Mouse (Mus musculus): ENCODE results near the gene Cul7. TPM values are rescaled to one million over a fixed set of nuclear protein-coding genes. Genes with fewer than 3 reads are reported as not detected.
A peak's percentile ranks its signal among the peaks of the same experiment; 100 is the strongest.

Gene Cul7
- 100 to 1,000 TPM; 100 to 101 TPM for total RNA-seq (2021)
- long read RNA-seq, experiment 1, full-length matches to known transcripts: 3 of 21 reads
- long read RNA-seq, experiment 1, partial matches to known transcripts: 16 of 21 reads
- long read RNA-seq, experiment 1, other reads (novel, unspliced or antisense): 2 of 21 reads
- long read RNA-seq, experiment 2, full-length matches to known transcripts: 3 of 27 reads
- long read RNA-seq, experiment 2, partial matches to known transcripts: 21 of 27 reads
- long read RNA-seq, experiment 2, other reads (novel, unspliced or antisense): 3 of 27 reads

DNA sequence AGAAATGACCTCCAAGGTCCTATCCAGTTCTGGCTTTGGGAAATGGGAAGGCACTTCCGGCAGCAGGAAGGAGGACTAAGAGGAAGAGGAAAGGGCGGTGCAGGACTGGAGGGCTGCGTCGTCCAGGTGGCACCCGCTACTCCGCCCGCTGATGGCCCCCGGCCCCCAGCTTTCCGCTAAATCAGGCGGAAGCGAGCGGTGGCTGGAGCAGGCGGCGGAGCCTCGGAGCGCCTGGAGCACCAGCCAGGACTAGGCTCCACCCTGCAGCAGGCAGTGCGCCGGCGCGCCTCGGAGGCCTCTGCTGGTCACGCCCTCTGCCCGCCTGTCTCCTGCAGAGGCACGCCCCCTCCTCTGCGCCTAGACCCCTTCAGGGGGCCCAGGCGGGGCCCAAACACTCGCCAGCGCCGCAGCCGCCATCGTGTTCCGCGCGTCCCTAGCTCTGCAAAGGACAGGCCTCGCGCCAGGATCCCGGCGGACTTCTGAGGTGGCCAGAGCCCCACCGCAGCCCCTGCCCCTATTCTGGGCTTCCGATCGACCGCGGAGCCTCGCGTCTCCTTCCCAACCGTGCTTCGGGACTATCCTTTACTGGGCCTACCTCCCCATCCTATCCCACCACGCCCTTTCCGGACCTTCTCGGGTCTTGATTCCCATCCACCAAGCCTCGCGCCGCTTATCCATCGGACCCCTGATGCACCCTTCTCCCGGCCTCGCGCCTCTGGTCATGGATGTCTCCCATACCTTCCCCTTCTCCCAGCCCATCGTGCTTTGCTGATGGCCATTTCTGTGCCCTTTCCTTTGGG is at the start of gene Cul7:
Gene Cul7 (plus strand): TSS at position 106 of the 800 bp plus-strand sequence.
- DNase-seq (ENCODE audit: low spot score in 2 of 2): peak; percentile 88 to 96

GRCm38 (mm10) chr17:46600569-46600968 is 49.6 kb upstream of the Cul7 start:
- DNase-seq (ENCODE audit: low spot score in 2 of 2): no peak

GRCm38 (mm10) chr17:46602212-46602611 is 47.9 kb upstream of the Cul7 start:
- DNase-seq (ENCODE audit: low spot score in 2 of 2): peak in 1 of 2 experiments; percentile 30

- no peak for DNase-seq (ENCODE audit: low spot score in 2 of 2)
These were observed 46.9 kb upstream of the Cul7 start for GRCm38 (mm10) chr17:46603229-46603628.

DNA sequence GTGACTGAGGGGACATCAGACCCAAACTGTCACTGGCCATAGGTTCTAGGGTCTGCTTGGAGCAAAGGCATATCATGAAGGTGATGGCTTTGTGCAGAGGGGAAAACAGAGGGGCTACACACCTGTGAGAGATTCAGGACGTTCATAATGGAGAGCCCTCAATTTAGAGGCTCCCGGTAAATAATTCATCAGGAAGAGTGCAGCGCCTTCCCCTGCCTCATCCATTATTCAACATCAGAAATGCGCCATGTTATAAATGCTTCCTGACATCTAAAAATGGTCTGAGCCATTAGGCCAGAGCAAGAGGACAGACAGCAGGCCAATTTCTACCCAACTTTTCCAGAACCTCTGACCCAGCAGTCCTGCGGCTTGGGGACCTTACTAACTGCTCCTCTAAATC is 45.0 kb upstream of the Cul7 start:
- DNase-seq (ENCODE audit: low spot score in 2 of 2): no peak

DNA sequence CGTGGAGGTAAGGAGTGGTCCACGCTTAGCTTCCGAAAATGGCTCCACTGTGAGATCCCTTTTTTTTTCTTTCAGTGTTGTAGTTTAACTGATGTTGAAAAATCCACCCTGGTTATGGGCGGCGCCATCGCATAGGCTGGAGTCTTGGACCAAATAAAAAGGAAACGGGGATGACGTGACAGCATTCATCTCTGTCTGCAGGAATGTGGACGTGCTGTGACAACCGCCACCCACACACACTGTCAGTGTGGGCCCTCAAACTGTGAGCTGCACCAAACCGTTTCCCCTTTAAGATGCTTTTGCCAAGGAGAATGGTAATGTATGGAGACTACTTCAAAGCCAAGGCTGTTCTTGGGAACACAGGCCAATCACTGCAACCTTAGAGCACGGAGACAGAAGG is 44.1 kb upstream of the Cul7 start:
- no peak for DNase-seq (ENCODE audit: low spot score in 2 of 2)

DNA sequence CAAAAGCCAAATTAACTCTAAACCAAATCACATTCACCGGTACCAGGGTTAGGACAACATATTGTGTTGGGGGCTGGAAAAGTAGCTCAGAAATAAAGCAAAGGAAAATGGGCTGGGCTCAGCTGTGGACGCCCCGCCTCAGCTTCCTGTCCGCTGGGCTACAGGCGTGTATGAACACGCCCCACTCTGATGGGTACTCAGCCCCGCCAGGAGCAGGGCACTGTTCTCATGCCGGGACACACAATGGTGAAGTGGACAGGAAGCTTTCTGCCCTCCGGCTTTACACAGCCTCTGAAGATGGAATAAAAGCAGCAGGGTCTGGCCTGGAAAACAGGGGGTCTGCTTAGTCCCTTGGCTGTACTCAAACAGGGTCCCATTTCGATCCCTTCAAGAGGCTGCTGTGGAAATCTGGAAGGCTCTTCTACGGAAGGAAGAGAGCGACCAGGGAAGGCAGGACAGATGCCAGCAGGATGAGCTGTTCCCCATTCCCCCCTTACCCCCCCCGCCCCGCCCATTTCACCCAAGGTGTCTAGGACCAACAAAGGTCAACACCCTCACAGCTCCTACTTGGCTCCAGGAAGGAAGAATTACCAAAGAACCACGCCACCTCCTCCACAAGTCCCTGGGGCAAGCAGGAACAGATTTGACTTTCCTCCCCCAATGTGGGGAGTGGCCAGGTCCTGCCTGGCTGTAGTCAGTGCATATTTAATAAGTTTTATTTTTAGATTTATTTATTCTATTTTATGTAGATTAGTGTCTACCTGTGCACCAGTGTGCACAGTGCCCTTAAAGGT is 40.2 kb upstream of the Cul7 start:
- DNase-seq (ENCODE audit: low spot score in 2 of 2): no peak

DNA sequence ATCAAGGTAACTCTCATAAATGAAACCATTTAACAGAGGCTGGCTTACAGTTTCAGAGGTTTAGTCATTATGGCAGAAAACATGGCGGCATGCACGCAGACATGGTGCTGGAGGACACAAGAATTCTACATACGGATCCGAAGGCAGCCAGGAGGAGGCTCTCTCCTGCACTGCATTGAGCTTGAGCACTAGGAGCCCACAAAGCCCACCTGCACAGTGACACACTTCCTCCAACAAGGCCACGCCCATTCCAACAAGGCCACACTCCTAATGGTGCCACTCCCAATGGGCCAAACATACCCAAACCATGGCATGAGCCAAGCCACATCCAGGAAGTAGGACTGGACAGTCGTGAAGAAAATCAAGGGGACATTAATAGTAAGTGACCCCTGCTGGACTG is 38.8 kb upstream of the Cul7 start:
- no peak for DNase-seq (ENCODE audit: low spot score in 2 of 2)

DNA sequence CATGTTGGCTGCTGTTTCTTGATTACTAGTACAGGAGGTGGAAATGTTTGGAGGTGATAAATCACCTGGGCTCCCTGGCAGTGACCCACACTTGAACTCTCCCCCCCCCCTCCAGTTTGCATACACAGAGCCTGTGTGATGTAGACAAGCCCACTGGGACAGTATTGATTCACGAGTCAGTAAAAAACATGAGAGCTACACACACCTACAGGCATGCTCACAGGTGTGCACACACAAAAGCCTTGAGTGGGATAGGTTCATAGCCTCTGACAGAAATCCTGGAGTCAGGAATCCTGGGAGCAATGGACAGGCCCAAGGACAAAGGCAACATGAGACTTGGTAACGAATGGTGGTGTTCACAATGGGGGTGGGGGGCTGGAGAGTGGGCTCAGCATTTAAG is 37.9 kb upstream of the Cul7 start:
- DNase-seq (ENCODE audit: low spot score in 2 of 2): no peak

- DNase-seq (ENCODE audit: low spot score in 2 of 2): no peak
These were observed 37.3 kb upstream of the Cul7 start for GRCm38 (mm10) chr17:46612820-46613219.

- DNase-seq (ENCODE audit: low spot score in 2 of 2): no peak
These were observed 36.9 kb upstream of the Cul7 start for GRCm38 (mm10) chr17:46613229-46613628.

- no peak for DNase-seq (ENCODE audit: low spot score in 2 of 2)
These were observed 32.3 kb upstream of the Cul7 start for GRCm38 (mm10) chr17:46617799-46618198.

DNA sequence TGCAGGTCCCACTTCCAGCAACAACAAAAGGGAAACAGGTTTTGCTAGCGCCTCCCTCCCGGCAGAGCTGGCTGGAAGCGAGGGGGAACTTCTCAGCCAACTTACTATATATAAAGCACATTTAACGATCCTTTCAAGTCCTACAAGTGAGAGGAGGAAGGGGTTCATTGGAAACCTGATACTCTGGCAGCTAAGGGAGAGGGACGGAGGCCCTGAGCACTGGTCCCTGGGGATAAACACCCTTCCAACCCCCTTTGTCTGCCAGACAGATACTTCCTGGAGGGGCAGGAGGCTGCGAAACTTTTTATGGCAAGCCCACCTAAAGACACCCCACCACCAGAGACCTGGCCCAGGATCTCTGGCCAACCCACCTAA is 31.8 kb upstream of the Cul7 start:
- DNase-seq (ENCODE audit: low spot score in 2 of 2): no peak

GRCm38 (mm10) chr17:46618769-46619682 is 31.1 kb upstream of the Cul7 start:
- DNase-seq (ENCODE audit: low spot score in 2 of 2): no peak

DNA sequence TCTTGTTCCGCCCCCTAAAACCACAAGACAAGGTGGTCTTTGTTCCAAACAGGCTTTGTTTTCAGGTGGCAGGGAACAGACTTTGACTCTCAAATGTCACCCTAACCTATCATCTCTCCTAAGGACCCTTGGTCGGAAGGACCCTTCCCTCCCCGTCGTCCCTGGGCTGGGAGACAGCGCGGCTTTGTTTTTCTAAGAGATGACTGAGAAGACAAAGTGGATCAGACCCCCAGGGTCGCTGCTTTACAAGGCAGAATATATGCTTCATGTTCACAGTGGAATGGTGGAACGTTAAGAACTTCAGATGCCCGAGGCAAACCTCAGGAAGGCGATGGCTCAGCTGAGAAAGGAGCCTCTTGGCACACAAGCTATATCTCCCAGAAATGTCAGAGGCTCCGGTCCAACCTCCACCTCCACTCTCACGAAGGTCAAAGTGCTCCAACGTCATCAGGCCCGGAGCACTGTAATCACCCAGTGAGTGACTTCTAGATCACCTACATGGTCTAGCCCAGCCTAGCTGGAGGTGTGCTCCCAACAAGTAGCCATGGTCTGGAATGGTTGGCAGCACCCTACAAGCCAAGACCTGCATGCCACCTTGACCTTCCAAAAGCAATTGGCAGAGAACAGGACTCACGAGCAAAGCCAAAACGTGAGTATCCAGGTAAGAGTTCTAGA is 30.3 kb upstream of the Cul7 start:
- no peak for DNase-seq (ENCODE audit: low spot score in 2 of 2)

- peak in 1 of 2 experiments; percentile 53 for DNase-seq (ENCODE audit: low spot score in 2 of 2)
These were observed 28.8 kb upstream of the Cul7 start for GRCm38 (mm10) chr17:46621324-46621723.

GRCm38 (mm10) chr17:46622269-46622668 is 27.9 kb upstream of the Cul7 start:
- no peak for DNase-seq (ENCODE audit: low spot score in 2 of 2)

GRCm38 (mm10) chr17:46623819-46624557 is 26.1 kb upstream of the Cul7 start:
- DNase-seq (ENCODE audit: low spot score in 2 of 2): no peak

GRCm38 (mm10) chr17:46624598-46624997 is 25.5 kb upstream of the Cul7 start:
- no peak for DNase-seq (ENCODE audit: low spot score in 2 of 2)

GRCm38 (mm10) chr17:46627409-46627808 is 22.7 kb upstream of the Cul7 start:
- no peak for DNase-seq (ENCODE audit: low spot score in 2 of 2)

Data from gastrocnemius, postnatal 4 days (tissue).